Mouse (Mus musculus) kidney, adult 8-10 months (tissue): ENCODE data around the gene Gm20815.
"Not testable (repeated sequence)": the region's sequence is repeated elsewhere in the genome, so short reads cannot be mapped to it uniquely, and the experiment has no call there.

Experiments used
- DNase-seq, 2 experiments: peaks; one replicate each; pipeline ENCODE4 v3.0.0; 2022

Gm20815 gene

GRCm38 (mm10) chrY:8835069-8835468 lies at the start of gene Gm20815:
TSS of gene Gm20815 (minus strand) at chrY:8835169.
- DNase-seq = not testable (repeated sequence)
